Mouse (Mus musculus) kidney, postnatal 14 days (tissue): Measurements from ENCODE around the gene Rab3b.

Experiments
- DNase-seq: peaks from one replicate; pipeline ENCODE4 v3.0.0; 2022; ENCODE audit warnings: mixed read lengths

Gene Rab3b

DNA sequence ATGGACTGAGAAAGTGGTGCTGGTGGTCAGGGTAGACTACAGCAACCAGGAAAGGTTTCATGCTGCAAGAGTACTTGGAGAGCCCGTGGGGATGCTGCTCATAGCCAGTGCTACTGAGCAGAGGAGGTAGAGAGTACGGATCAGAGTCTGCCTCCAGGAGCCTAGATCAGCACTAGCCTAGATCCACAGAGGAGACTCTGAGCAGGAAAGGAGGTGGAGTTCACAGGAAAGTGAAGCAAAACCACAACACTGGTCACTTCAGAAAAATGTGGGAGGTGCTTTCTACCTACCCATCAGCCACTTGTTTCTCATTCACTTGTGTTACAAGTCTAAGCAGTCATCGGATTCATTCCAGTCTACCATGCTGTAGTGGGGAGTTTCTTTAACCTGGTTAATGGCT is 80.8 kb downstream of the Rab3b start:
- no peak for DNase-seq

DNA sequence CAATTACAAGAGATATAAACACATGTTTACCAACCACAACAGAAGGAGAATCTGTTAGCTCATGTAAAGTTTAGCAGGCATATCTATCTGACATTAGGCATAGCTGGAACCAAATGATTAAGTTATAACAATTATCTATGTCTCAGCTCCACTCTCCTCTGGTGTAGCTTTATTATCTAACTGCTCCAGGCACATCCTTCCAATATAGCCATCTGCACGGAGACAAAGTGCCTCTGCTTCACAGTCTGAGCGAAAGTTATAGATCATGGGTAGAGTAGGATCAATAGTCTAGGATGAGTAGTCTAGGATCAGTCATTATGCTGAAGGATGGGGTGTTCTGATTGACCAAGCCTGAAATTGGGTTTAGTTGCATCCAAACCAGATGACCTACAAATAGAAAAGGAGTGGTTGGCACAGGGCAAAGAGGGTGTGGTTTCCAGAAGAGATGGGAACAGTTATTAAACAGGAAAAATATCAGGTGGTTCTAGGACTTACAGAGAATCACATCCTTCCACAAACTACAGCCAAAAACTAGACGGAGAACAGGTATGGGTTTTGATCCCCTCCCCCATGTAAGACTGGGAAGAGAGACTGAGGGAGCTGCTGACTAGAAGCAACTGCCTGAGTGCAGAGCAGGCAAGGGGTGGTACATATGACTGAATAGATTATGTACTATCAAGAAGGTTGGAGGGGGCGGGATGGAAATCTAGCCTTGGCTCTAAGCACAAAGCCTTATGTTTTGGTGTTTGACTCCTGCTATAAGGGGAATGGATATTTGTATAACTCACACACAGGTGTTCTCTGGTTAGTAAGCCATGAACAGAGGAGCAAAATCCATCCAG is 82.0 kb downstream of the Rab3b start:
- no peak for DNase-seq

GRCm38 (mm10) chr4:108963017-108963416 is 84.2 kb downstream of the Rab3b start:
- no peak for DNase-seq

GRCm38 (mm10) chr4:108969517-108969916 is 90.7 kb downstream of the Rab3b start:
- no peak for DNase-seq

DNA sequence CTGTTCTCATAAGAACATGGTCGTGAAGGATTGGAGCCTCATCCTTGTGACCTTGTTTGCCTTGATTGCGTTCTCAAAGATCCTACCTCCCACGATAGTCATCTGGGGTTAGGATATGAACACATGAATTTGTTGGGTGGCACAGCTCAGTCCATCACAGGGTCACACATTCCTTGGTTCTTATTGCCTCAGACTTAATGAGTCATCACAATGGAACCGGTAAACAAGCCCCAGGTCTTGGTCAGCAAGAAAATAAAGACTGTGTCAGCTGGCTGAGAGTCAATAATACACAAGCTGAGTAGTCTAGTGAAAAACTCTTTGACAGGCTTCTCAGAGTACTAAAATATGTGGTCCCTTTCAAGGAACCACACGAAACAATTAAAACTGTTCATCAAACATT is 92.2 kb downstream of the Rab3b start:
- DNase-seq, result no peak

DNA sequence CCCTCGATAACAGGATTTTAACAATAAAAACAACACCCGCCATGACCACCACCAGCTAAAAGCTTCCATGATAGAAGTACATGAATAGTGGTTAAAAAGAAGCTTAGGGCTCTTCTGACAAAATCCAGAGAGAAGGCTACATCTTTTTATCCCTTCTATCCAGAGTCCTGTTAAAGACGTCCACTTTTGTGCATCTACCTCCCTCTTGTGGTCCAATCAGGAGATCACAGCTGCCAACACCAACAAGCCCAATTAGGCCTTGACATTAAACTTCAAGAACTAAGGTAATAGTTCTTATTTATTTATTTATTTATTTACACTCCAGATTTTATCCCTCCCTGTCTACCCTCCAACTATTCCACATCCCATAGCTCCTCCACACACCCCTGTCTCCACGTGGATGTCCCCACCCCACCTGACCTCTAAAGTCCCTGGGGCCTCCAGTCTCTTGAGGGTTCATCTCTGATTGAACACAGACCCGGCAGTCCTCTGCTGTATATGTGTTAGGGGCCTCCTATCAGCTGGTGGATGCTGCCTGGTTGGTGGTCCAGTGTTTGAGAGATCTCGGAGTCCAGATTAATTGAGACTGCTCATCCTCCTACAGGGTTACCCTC is 97.7 kb downstream of the Rab3b start:
- DNase-seq, result peak; percentile 58

DNA sequence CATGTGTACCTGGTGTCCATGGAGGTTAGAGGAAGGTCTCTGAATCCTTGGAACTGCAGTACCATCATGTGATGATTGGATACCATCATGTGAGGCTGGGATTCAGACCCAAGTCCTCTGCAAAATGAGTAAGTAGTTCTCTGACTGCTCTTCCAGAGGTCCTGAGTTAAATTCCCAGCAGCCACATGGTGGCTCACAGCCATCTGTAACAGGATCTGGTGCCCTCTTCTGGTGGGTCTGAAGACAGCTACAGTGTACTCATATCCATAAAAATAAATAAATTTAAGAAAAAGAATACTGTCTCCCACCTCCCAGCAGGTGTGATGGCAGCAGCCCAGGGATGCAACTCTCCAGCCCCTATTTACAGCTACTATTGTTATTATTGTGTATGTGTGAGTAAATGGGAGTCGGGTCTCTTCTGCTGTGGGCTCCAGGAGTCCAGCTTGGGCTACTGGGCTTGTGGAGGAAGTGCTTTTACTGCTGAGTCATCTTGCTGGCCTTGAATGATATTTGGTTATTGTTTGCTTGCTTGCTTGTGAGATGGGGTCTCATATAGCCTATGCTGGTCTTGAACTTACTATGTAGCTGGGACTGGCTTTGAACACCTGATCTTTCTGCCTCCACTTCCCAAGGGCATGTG is 108.1 kb downstream of the Rab3b start:
- DNase-seq, result no peak

GRCm38 (mm10) chr4:108987473-108987842 is 108.6 kb downstream of the Rab3b start:
- no peak for DNase-seq

DNA sequence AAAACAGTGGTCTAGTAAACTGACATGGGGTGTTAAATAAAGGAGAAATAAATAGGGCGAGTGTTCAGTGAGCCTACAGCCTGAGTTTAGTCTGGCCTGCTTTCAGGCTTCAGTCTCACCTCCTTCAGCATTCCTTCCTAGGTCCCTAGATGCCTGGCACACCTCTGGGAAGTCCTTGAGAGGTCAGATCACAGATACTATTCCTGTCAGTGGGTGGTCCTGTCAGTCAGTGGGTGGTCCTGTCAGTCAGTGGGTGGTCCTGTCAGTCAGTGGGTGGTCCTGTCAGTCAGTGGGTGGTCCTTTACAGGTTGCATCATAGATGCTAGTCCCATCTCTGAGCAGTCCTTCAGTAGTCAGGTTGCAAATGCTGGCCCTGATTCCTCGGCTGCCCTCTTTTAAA is 110.6 kb downstream of the Rab3b start:
- DNase-seq, result no peak

- no peak for DNase-seq
Observed at GRCm38 (mm10) chr4:108990032-108990431, 111.2 kb downstream of the Rab3b start.

DNA sequence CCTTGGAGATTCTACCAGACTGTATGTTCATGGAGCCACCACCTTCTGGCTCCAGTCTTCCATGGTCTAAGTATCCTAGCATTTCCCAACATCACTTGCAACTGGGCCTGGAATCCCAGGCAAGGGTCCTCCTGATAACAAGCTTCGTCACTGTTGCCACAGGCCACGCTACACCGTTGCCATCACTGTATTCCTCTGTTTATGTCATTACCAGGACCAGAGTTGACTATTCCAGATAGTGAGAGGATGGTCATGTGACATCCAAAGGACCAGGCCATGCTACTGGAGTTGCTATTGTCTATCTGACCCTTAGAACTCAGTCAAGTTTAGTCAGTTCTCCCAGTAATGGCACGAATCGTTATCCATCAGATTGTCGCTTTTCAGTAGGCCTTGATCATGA is 111.7 kb downstream of the Rab3b start:
- DNase-seq, result no peak

DNA sequence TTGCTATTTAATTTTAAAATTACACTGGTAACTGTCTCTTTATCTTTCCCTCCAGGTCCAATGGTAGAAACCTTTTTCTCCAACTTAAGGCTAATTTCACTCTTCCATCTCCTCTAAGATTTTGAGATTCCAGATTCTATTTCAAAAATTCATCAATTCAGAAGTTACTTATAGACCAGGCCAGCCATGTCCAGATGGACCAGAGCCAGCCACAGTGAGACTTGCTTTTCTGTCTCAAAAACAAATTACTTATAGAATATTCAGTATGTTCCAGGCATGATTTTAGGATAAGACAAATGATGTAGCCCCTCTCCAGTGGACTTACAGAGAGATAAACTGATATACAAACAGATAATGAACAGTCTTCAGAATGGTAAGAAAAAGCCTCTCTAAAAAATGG is 112.9 kb downstream of the Rab3b start:
- DNase-seq, result no peak
